Comparison of ENCODE assay signal across 17 mouse cellular contexts in genomic region chr12:56963236-56963635, GRCm38 (mm10).
"Had no signal": no experiment of that assay in that cellular context is flagged by ENCODE, and none has a peak within 500 bp of the region (broad histone marks: within the 10 kb centered on the region; RNA-seq: fewer than 3 reads in every experiment).

No protein-coding gene starts in this region.

- DNase-seq: liver, postnatal 0 days; lung, adult 2 months; lung, postnatal 10 days; lung, postnatal 36 days; right cerebral cortex, postnatal 14 days; thymus, adult 2 months; thymus, postnatal 25 days; thymus, postnatal 4 days had no signal

- H3K27ac ChIP-seq: liver, embryonic 15.5 days; macrophage; midbrain, embryonic 13.5 days; midbrain, embryonic 15.5 days; neural tube, embryonic 12.5 days; stomach, embryonic 15.5 days; stomach, postnatal 0 days had no signal

- H3K9me3 ChIP-seq: liver, embryonic 15.5 days; midbrain, embryonic 13.5 days; midbrain, embryonic 15.5 days; neural tube, embryonic 12.5 days; stomach, embryonic 15.5 days had no signal

- H3K36me3 ChIP-seq: liver, embryonic 15.5 days; midbrain, embryonic 13.5 days; midbrain, embryonic 15.5 days; neural tube, embryonic 12.5 days; stomach, embryonic 15.5 days had no signal

- H3K4me1 ChIP-seq: liver, embryonic 15.5 days; megakaryocyte, embryonic 14.5 days; midbrain, embryonic 13.5 days; midbrain, embryonic 15.5 days had no signal

- H3K4me2 ChIP-seq: liver, embryonic 15.5 days; midbrain, embryonic 11.5 days; midbrain, embryonic 13.5 days; midbrain, embryonic 15.5 days; neural tube, embryonic 12.5 days; stomach, embryonic 15.5 days had no signal

- H3K27me3 ChIP-seq: liver, embryonic 15.5 days; megakaryocyte, embryonic 14.5 days; midbrain, embryonic 13.5 days; midbrain, embryonic 15.5 days; neural tube, embryonic 12.5 days; stomach, embryonic 15.5 days had no signal

- ATAC-seq: liver, postnatal 0 days; midbrain, embryonic 13.5 days; midbrain, embryonic 15.5 days had no signal

- H3K9ac ChIP-seq: liver, embryonic 15.5 days; liver, postnatal 0 days; midbrain, embryonic 13.5 days; midbrain, embryonic 15.5 days; neural tube, embryonic 12.5 days; stomach, embryonic 15.5 days had no signal

- H3K4me3 ChIP-seq: liver, embryonic 15.5 days; megakaryocyte, embryonic 14.5 days; midbrain, embryonic 13.5 days; midbrain, embryonic 15.5 days; neural tube, embryonic 12.5 days; stomach, embryonic 15.5 days had no signal
